ENCODE assay signal across 20 mouse cellular contexts in the genomic region with DNA sequence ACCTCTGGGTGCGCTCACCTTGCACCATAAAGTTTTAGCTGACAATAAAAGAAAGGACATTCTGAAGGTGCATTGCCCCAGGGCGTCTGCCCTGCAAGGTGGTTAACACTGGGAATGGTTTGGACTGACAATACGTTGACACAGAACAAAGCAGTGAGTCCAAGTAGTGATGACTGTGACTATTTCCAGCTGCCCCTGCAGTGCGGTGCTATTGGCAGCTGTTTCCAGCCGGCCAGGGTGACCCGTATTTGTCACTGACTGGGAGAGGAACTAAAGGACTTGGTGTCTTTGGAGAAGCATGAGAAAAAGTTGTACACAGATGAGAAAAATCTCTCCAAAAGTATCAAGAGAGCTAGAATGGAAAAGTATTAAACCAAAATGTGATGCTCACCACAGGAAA. TPM values are rescaled to one million over a fixed set of nuclear protein-coding genes. Genes with fewer than 3 reads are reported as not detected.
DNase-seq lines count a peak whose midpoint lies in the region; ATAC-seq and TF ChIP-seq lines count a peak whose summit lies in the region.
"Had no signal": no experiment of that assay in that cellular context is flagged by ENCODE, and none has a peak within 500 bp of the region (broad histone marks: within the 10 kb centered on the region; RNA-seq: fewer than 3 reads in every experiment).

No protein-coding gene starts in this region.

- ATAC-seq in erythroid progenitor cell, adult 5-6 weeks (replicated peaks; ENCODE audit: low FRiP score, poor library complexity, severe bottlenecking): no peak
- ATAC-seq: forebrain, embryonic 16.5 days; midbrain, embryonic 13.5 days had no signal

- no peak overlapping the region for H3K4me3 ChIP-seq in kidney, adult 2 months (ENCODE audit: insufficient read depth, low read depth, low read length)
- H3K4me3 ChIP-seq in ES-Bruce4 (ENCODE audit: low read depth, low read length): no peak overlapping the region
- H3K4me3 ChIP-seq: hindbrain, embryonic 15.5 days; midbrain, embryonic 13.5 days had no signal

- peak; percentile 20 for DNase-seq in kidney, adult 2 months
- DNase-seq in kidney, adult 8-10 months: no peak
- peak; percentile 45 for DNase-seq in heart, adult 8-10 months (ENCODE audit: low spot score)
- peak; percentile 70 to 79 for DNase-seq in kidney, postnatal 4 days
- DNase-seq in layer of hippocampus, postnatal 36 days: no peak
- DNase-seq in right cerebral cortex, postnatal 14 days: no peak
- DNase-seq: adrenal gland, postnatal 10 days; B cell, adult 2 months; cerebellum, adult 9-11 months; left cerebral cortex, postnatal 4 days; thymus, postnatal 36 days had no signal

- H3K9ac ChIP-seq in ES-Bruce4 (ENCODE audit: low read depth, poor library complexity, severe bottlenecking): no peak overlapping the region
- H3K9ac ChIP-seq: hindbrain, embryonic 15.5 days; midbrain, embryonic 13.5 days had no signal

- TF ChIP-seq POLR2A in kidney, adult 2 months (IDR thresholded peaks at IDR 0.05; ENCODE audit: low read depth, low read length): no peak
- TF ChIP-seq POLR2A in ES-Bruce4 (IDR thresholded peaks at IDR 0.05; ENCODE audit: insufficient read depth, low read length): no peak

- no peaks in the 10 kb centered on the region for H3K9me3 ChIP-seq in ES-Bruce4 (replicated peaks; ENCODE audit: control insufficient read depth, insufficient read depth, low read length, poor library complexity, severe bottlenecking)
- H3K9me3 ChIP-seq: G1E; hindbrain, embryonic 15.5 days; midbrain, embryonic 13.5 days had no signal

- no peaks in the 10 kb centered on the region for H3K36me3 ChIP-seq in kidney, adult 2 months (ENCODE audit: control insufficient read depth, insufficient read depth, low read length)
- H3K36me3 ChIP-seq in ES-Bruce4 (ENCODE audit: control insufficient read depth, insufficient read depth, low read length, poor library complexity, severe bottlenecking): no peaks in the 10 kb centered on the region
- H3K36me3 ChIP-seq: G1E; hindbrain, embryonic 15.5 days; midbrain, embryonic 13.5 days had no signal

- TF ChIP-seq CTCF in kidney, adult 2 months (conservative IDR thresholded peaks at IDR 0.05; ENCODE audit: insufficient read depth, insufficient read length, low read depth, low read length): no peak
- TF ChIP-seq CTCF in ES-Bruce4 (IDR thresholded peaks at IDR 0.05; ENCODE audit: low read depth, low read length): no peak

- peak; percentile 60; the same call in 1 of the 2 replicates for TF ChIP-seq EP300 in ES-Bruce4 (IDR thresholded peaks at IDR 0.05; ENCODE audit: insufficient read depth, low read depth, low read length)

- H3K4me1 ChIP-seq in kidney, adult 2 months (ENCODE audit: control insufficient read depth, insufficient read depth, low read length): 0 out of 2 replicates have a peak, but pooled peaks cover under 1% of the 10 kb centered on the region
- H3K4me1 ChIP-seq in ES-Bruce4 (ENCODE audit: control insufficient read depth, insufficient read depth, low read length): no peaks in the 10 kb centered on the region

- no peak overlapping the region for H3K27ac ChIP-seq in kidney, adult 2 months (ENCODE audit: insufficient read depth, low read depth, low read length)
- no peak overlapping the region for H3K27ac ChIP-seq in ES-Bruce4 (ENCODE audit: insufficient read depth, low read length)
- H3K27ac ChIP-seq: hindbrain, embryonic 15.5 days; macrophage; midbrain, embryonic 13.5 days had no signal

- 69% methylated on average over 6 of the region's 6 CpGs for WGBS in kidney, adult 2 months

- no peaks in the 10 kb centered on the region for H3K27me3 ChIP-seq in kidney, adult 2 months (replicated peaks; ENCODE audit: control insufficient read depth, insufficient read depth, low read length)
- 0 out of 2 replicates have a peak, but pooled peaks cover 2% of the 10 kb centered on the region for H3K27me3 ChIP-seq in ES-Bruce4 (ENCODE audit: control insufficient read depth, insufficient read depth, low read length, poor library complexity, severe bottlenecking)
- H3K27me3 ChIP-seq: hindbrain, embryonic 15.5 days; midbrain, embryonic 13.5 days had no signal

RNA-seq across cellular contexts. Expression of a gene that starts 52.0 kb away (rescaled TPM):
- polyA plus RNA-seq in kidney, adult 2 months (2012; rRNA removed): 0.77 and 0.92 TPM in 2 replicates
- 0.30 TPM in 1 of 2 replicates, not detected in the other for polyA plus RNA-seq in ES-Bruce4 (2011; ENCODE audit: insufficient read depth, insufficient read length, low read depth, missing spikeins)
- under 1 TPM; 0.22 to 0.75 (median 0.38) TPM for total RNA-seq in heart, adult 8-10 months (2022)
- total RNA-seq in layer of hippocampus, postnatal 36 days (2021): not detected
- total RNA-seq in erythroid progenitor cell, adult 5-6 weeks (2015; ENCODE audit: low replicate concordance): not detected in 2 replicates
- not detected in 2 replicates for total RNA-seq in erythroid progenitor cell, adult 5-6 weeks (2017; ENCODE audit: low replicate concordance)
- total RNA-seq: layer of hippocampus, postnatal 25 days; left cerebral cortex, postnatal 4 days had no signal
- polyA plus RNA-seq: forebrain, embryonic 16.5 days; G1E; hindbrain, embryonic 15.5 days; liver, embryonic 11.5 days; macrophage; midbrain, embryonic 13.5 days had no signal

Comparison
In these comparisons a context has a peak if more than half of its experiments do, and no peak if none do; other contexts are left out.
1. DNase-seq: peak in kidney, adult 2 months (single experiment), heart, adult 8-10 months (single experiment) and kidney, postnatal 4 days (2 of 2); none in kidney, adult 8-10 months (0 of 2), layer of hippocampus, postnatal 36 days (0 of 2) and right cerebral cortex, postnatal 14 days (single experiment).